Mouse (Mus musculus): Measurements from ENCODE around the gene Fut2. TPM values are rescaled to one million over a fixed set of nuclear protein-coding genes. Genes with fewer than 3 reads are reported as not detected.

Gene Fut2
- total RNA-seq, 1 experiment, result 0.27 TPM

DNA sequence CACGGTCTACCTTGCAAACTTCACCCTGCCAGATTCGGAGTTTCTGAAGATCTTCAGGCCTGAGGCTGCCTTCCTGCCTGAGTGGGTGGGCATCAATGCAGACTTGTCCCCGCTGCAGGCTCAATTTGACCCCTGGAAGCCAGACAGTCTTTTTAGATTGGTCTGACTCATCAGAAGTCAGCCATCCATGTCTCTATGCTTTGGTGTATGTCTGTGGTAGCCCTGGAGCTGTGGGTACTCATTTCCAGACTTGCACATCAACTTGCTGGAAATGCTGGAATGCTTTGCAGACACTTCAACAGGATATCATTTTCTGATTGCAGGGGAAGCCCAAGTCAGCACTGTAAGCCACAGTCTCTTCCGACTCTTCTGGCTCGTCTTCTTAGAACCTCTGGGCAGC is 46.6 kb downstream of the Fut2 start:
- no peak overlapping the region for H3K27ac ChIP-seq (ENCODE audit: insufficient read depth, low read depth, low read length, poor library complexity, severe bottlenecking)
- H3K36me3 ChIP-seq (ENCODE audit: control insufficient read depth, insufficient read depth, low read length, poor library complexity, severe bottlenecking), result peaks cover 2% of the 10 kb centered on the region; the same call in 1 of the 2 replicates
- peaks cover 2 to 5% of the 10 kb centered on the region in 2 experiments; a peak in 1 of 4 replicates for H3K4me1 ChIP-seq (ENCODE audit: control insufficient read depth in 2 of 2, insufficient read depth in 2 of 2, low read length in 2 of 2, poor library complexity in 1 of 2)
- DNase-seq (ENCODE audit: low read depth, low spot score), result no peak
- in situ Hi-C loops (cut with MboI; ENCODE audit: low sequenced_read_pairs in 2 of 2, unreplicated experiment in 2 of 2), result no loop called here
- H3K4me3 ChIP-seq (ENCODE audit: insufficient read depth in 1 of 2, low read depth in 1 of 2, low read length in 2 of 2, poor library complexity in 1 of 2, severe bottlenecking in 1 of 2), result no peak overlapping the region
- H3K9me3 ChIP-seq (ENCODE audit: control insufficient read depth, insufficient read depth, low read depth, low read length), result no peaks in the 10 kb centered on the region
- no peak overlapping the region for H3K9ac ChIP-seq (ENCODE audit: insufficient read depth, low read depth, low read length, poor library complexity, severe bottlenecking)
- TF ChIP-seq CHD2 (IDR thresholded peaks at IDR 0.05; ENCODE audit: low read depth, low read length) (no peak), ZC3H11A (IDR thresholded peaks at IDR 0.05; ENCODE audit: borderline replicate concordance, low read depth, low read length) (no peak), HCFC1 (IDR thresholded peaks at IDR 0.05; ENCODE audit: borderline replicate concordance, insufficient read depth, low read length) (no peak), MAFK (IDR thresholded peaks at IDR 0.05; ENCODE audit: insufficient read depth, low read depth, low read length) (no peak), ZNF384 (IDR thresholded peaks at IDR 0.05; ENCODE audit: low read depth, low read length) (no peak)

DNA sequence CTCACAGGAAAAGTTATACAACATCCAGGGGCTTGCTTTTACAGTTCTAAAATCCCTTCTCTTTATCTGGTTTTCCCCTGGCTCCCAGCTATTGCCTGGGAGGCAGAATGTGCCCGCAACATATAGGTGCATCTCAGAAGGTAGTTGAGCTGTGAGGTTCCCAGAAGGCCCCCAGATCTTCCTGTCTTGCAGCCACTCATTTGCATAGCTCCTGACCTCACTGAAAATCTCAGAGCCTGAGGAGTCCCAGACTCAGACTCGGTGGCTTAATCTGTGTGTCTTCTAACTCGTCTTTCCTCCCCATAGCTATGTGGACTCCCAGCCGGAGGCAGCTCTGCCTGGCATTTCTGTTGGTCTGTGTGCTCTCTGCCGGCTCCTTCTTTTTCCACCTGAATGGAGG is 47.9 kb downstream of the Fut2 start:
- peaks cover 2% of the 10 kb centered on the region; the same call in 1 of the 2 replicates for H3K36me3 ChIP-seq (ENCODE audit: control insufficient read depth, insufficient read depth, low read length, poor library complexity, severe bottlenecking)
- no peak for TF ChIP-seq HCFC1 (IDR thresholded peaks at IDR 0.05; ENCODE audit: borderline replicate concordance, insufficient read depth, low read length)
- no peak for TF ChIP-seq ZNF384 (IDR thresholded peaks at IDR 0.05; ENCODE audit: low read depth, low read length)
- TF ChIP-seq ZC3H11A (IDR thresholded peaks at IDR 0.05; ENCODE audit: borderline replicate concordance, low read depth, low read length), result no peak
- TF ChIP-seq MAFK (IDR thresholded peaks at IDR 0.05; ENCODE audit: insufficient read depth, low read depth, low read length), result no peak
- TF ChIP-seq CHD2 (IDR thresholded peaks at IDR 0.05; ENCODE audit: low read depth, low read length), result no peak
- H3K9ac ChIP-seq (ENCODE audit: insufficient read depth, low read depth, low read length, poor library complexity, severe bottlenecking), result no peak overlapping the region
- no peaks in the 10 kb centered on the region for H3K9me3 ChIP-seq (ENCODE audit: control insufficient read depth, insufficient read depth, low read depth, low read length)
- in situ Hi-C loops (cut with MboI; ENCODE audit: low sequenced_read_pairs in 2 of 2, unreplicated experiment in 2 of 2), result no loop called here
- H3K27ac ChIP-seq (ENCODE audit: insufficient read depth, low read depth, low read length, poor library complexity, severe bottlenecking), result no peak overlapping the region
- H3K4me1 ChIP-seq (ENCODE audit: control insufficient read depth in 2 of 2, insufficient read depth in 2 of 2, low read length in 2 of 2, poor library complexity in 1 of 2), result peaks cover 2 to 5% of the 10 kb centered on the region in 2 experiments; a peak in 1 of 4 replicates
- DNase-seq (ENCODE audit: low read depth, low spot score), result no peak
- no peak overlapping the region for H3K4me3 ChIP-seq (ENCODE audit: insufficient read depth in 1 of 2, low read depth in 1 of 2, low read length in 2 of 2, poor library complexity in 1 of 2, severe bottlenecking in 1 of 2)

DNA sequence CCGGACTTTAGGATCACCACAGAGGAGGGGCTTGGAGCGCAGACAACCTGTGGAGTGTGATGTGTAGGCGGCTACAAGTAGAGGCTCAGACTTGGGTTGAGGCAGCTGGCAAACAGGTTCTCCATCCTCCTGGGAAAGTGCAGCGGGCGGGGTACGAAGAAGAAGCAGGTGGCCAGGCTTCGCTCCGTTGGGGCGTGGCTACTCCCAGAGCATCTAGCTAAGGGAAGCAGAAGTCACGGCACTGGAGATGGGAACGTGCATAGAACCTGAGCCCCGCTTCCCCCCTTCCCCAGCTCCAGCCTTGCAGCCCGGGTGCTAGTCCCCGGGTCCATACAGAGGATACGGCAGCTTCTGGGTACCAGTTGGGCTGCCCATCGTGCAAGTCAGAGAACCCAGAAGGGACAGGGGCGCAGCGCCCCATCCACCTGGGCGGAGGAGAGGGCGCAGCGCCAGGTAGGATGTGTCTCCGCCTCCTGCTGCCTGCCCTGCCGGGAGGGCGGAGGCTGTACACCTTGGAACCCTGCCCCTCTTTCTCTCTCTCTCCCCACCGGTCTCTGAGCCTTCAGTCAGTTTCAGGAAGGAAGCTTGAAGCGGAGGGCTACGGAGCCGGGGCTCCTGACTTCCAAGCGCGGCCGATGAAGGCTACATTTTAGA is 49.0 kb downstream of the Fut2 start, which contains the start of gene Fut1:
Gene Fut1, plus strand, starts transcription at position 248 of the 654 bp plus-strand sequence.
- in situ Hi-C loops (cut with MboI; ENCODE audit: low sequenced_read_pairs in 2 of 2, unreplicated experiment in 2 of 2), result no loop called here
- H3K4me1 ChIP-seq (ENCODE audit: control insufficient read depth in 2 of 2, insufficient read depth in 2 of 2, low read length in 2 of 2, poor library complexity in 1 of 2), result peaks cover 2 to 5% of the 10 kb centered on the region in 2 experiments; a peak in 1 of 4 replicates
- H3K27ac ChIP-seq (ENCODE audit: insufficient read depth, low read depth, low read length, poor library complexity, severe bottlenecking), result no peak within 1 kb of the TSS
- H3K36me3 ChIP-seq (ENCODE audit: control insufficient read depth, insufficient read depth, low read length, poor library complexity, severe bottlenecking), result peaks cover 2% of the 10 kb centered on the region; the same call in 1 of the 2 replicates
- TF ChIP-seq HCFC1 (IDR thresholded peaks at IDR 0.05; ENCODE audit: borderline replicate concordance, insufficient read depth, low read length) (no peak), ZC3H11A (IDR thresholded peaks at IDR 0.05; ENCODE audit: borderline replicate concordance, low read depth, low read length) (no peak), ZNF384 (IDR thresholded peaks at IDR 0.05; ENCODE audit: low read depth, low read length) (no peak)
- H3K9ac ChIP-seq (ENCODE audit: insufficient read depth, low read depth, low read length, poor library complexity, severe bottlenecking), result no peak within 1 kb of the TSS
- no peak for DNase-seq (ENCODE audit: low read depth, low spot score)
- no peaks in the 10 kb centered on the region for H3K9me3 ChIP-seq (ENCODE audit: control insufficient read depth, insufficient read depth, low read depth, low read length)
- peak within 1 kb of the TSS; percentile 46 to 55 for H3K4me3 ChIP-seq (ENCODE audit: insufficient read depth in 1 of 2, low read depth in 1 of 2, low read length in 2 of 2, poor library complexity in 1 of 2, severe bottlenecking in 1 of 2)

DNA sequence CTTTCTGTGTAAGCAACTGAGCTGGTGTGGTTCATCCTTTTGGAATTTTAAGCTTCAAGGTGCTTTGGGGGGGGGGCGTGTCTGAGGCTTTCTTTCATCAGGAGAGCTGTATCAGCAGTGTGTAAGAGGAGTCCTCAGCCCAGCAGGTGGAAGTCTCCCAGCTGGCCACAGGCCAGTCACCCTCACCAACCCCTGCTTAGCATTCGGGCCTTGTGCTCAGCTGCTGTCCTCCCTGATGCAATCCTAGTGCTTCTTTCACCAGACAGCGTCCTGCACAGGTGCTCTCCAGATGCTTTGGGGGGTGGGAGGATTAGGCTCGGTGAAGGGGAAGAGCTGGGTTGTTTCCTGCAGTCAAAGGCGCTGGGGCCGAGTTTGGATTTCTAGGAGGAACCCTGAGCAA is 49.9 kb downstream of the Fut2 start:
- in situ Hi-C loops (cut with MboI; ENCODE audit: low sequenced_read_pairs in 2 of 2, unreplicated experiment in 2 of 2), result no loop called here

More for the DNA sequence above, 49.9 kb downstream of the Fut2 start:
- no peak for DNase-seq (ENCODE audit: low read depth, low spot score)
- Histone ChIP-seq H3K9me3 (ENCODE audit: control insufficient read depth, insufficient read depth, low read depth, low read length) (no peaks in the 10 kb centered on the region), H3K4me1 (ENCODE audit: control insufficient read depth in 2 of 2, insufficient read depth in 2 of 2, low read length in 2 of 2, poor library complexity in 1 of 2) (peaks cover 2 to 4% of the 10 kb centered on the region in 2 experiments; a peak in 1 of 4 replicates), H3K9ac (ENCODE audit: insufficient read depth, low read depth, low read length, poor library complexity, severe bottlenecking) (no peak overlapping the region), H3K36me3 (ENCODE audit: control insufficient read depth, insufficient read depth, low read length, poor library complexity, severe bottlenecking) (peaks cover 2% of the 10 kb centered on the region; the same call in 1 of the 2 replicates), H3K27ac (ENCODE audit: insufficient read depth, low read depth, low read length, poor library complexity, severe bottlenecking) (no peak overlapping the region), H3K4me3 (ENCODE audit: insufficient read depth in 1 of 2, low read depth in 1 of 2, low read length in 2 of 2, poor library complexity in 1 of 2, severe bottlenecking in 1 of 2) (no peak overlapping the region)
- no peak for TF ChIP-seq MAFK (IDR thresholded peaks at IDR 0.05; ENCODE audit: insufficient read depth, low read depth, low read length)
- TF ChIP-seq CHD2 (IDR thresholded peaks at IDR 0.05; ENCODE audit: low read depth, low read length), result no peak
- no peak for TF ChIP-seq HCFC1 (IDR thresholded peaks at IDR 0.05; ENCODE audit: borderline replicate concordance, insufficient read depth, low read length)
- TF ChIP-seq ZC3H11A (IDR thresholded peaks at IDR 0.05; ENCODE audit: borderline replicate concordance, low read depth, low read length), result no peak
